Mouse (Mus musculus) testis, postnatal 10 days (tissue): ENCODE measurements around the gene Apoa2.
A peak's percentile ranks its signal among the peaks of the same experiment; 100 is the strongest.

Experiments used
- DNase-seq: peaks from one replicate; pipeline ENCODE4 v3.0.0; 2021; ENCODE audit warnings: low spot score

Apoa2 gene

GRCm38 (mm10) chr1:171224857-171225256 lies at the start of gene Apoa2:
Gene Apoa2 (plus strand): TSS chr1:171225054.
- DNase-seq = no peak

- DNase-seq = no peak
Measured at GRCm38 (mm10) chr1:171179487-171180171, 45.2 kb upstream of the Apoa2 start.

GRCm38 (mm10) chr1:171183025-171183424 lies 41.8 kb upstream of the Apoa2 start:
- DNase-seq = no peak

- no peak for DNase-seq
Measured at GRCm38 (mm10) chr1:171183620-171184019, 41.2 kb upstream of the Apoa2 start.

- DNase-seq = no peak
Measured at GRCm38 (mm10) chr1:171184314-171184713, 40.5 kb upstream of the Apoa2 start.

- no peak for DNase-seq
Measured at GRCm38 (mm10) chr1:171185655-171186054, 39.2 kb upstream of the Apoa2 start.

GRCm38 (mm10) chr1:171187851-171188700 lies 36.8 kb upstream of the Apoa2 start:
- no peak for DNase-seq

GRCm38 (mm10) chr1:171189046-171189445 lies 35.8 kb upstream of the Apoa2 start:
- DNase-seq = no peak

- DNase-seq = no peak
Measured at GRCm38 (mm10) chr1:171189476-171190114, 35.3 kb upstream of the Apoa2 start.

GRCm38 (mm10) chr1:171190832-171191231 lies 34.0 kb upstream of the Apoa2 start:
- no peak for DNase-seq

- no peak for DNase-seq
Measured at GRCm38 (mm10) chr1:171192283-171192682, 32.6 kb upstream of the Apoa2 start.

- no peak for DNase-seq
Measured at GRCm38 (mm10) chr1:171193093-171193840, 31.6 kb upstream of the Apoa2 start.

GRCm38 (mm10) chr1:171193911-171194830 lies 30.7 kb upstream of the Apoa2 start:
- no peak for DNase-seq

- DNase-seq = no peak
Measured at GRCm38 (mm10) chr1:171195046-171195822, 29.6 kb upstream of the Apoa2 start.

- DNase-seq = peak; percentile 65
Measured at GRCm38 (mm10) chr1:171195887-171196397, 28.9 kb upstream of the Apoa2 start, which contains the start of gene Pcp4l1. Gene Pcp4l1 (minus strand): TSS chr1:171196268.

- DNase-seq = no peak
Measured at GRCm38 (mm10) chr1:171199532-171199931, 25.3 kb upstream of the Apoa2 start.

- no peak for DNase-seq
Measured at GRCm38 (mm10) chr1:171200769-171201168, 24.1 kb upstream of the Apoa2 start.

- no peak for DNase-seq
Measured at GRCm38 (mm10) chr1:171203471-171204248, 21.2 kb upstream of the Apoa2 start.

- no peak for DNase-seq
Measured at GRCm38 (mm10) chr1:171204249-171204644, 20.6 kb upstream of the Apoa2 start.
